Mouse (Mus musculus) brain, embryonic 18.5 days (tissue): ENCODE measurements at regions not wholly inside any gene's neighbourhood (a gene's known extent, or its start where the extent isn't known, plus 50 kb on each side); places are given as distances from the start of the nearest gene placed in this dataset.

Experiments used
- DNase-seq: peaks from one replicate; pipeline ENCODE4 v3.0.0-alpha.2; 2012; ENCODE audit warnings: low read depth, low spot score

GRCm38 (mm10) chr14:45984135-45984892, 326.4 kb upstream of the Ddhd1 start:
- no peak for DNase-seq

GRCm38 (mm10) chr14:45992041-45992869, 334.3 kb upstream of the Ddhd1 start:
- no peak for DNase-seq

- DNase-seq = no peak
Observed at GRCm38 (mm10) chr14:45992870-45993135, 334.9 kb upstream of the Ddhd1 start.

- DNase-seq = peak; percentile 14
Observed at GRCm38 (mm10) chr14:45993669-45994068, 335.7 kb upstream of the Ddhd1 start.

- DNase-seq = no peak
Observed at GRCm38 (mm10) chr14:45996760-45997159, 338.8 kb upstream of the Ddhd1 start.

- no peak for DNase-seq
Observed at GRCm38 (mm10) chr14:46004078-46004477, 346.1 kb upstream of the Ddhd1 start.

- no peak for DNase-seq
Observed at GRCm38 (mm10) chr14:46005307-46005706, 347.4 kb upstream of the Ddhd1 start.

- no peak for DNase-seq
Observed at GRCm38 (mm10) chr14:46013232-46013631, 355.3 kb upstream of the Ddhd1 start.

- DNase-seq = no peak
Observed at GRCm38 (mm10) chr14:46014090-46014489, 356.1 kb upstream of the Ddhd1 start.

- no peak for DNase-seq
Observed at GRCm38 (mm10) chr14:46015682-46016400, 357.9 kb upstream of the Ddhd1 start.

GRCm38 (mm10) chr14:46016701-46017106, 358.8 kb upstream of the Ddhd1 start:
- no peak for DNase-seq

GRCm38 (mm10) chr14:46017286-46017685, 359.3 kb upstream of the Ddhd1 start:
- DNase-seq = no peak

GRCm38 (mm10) chr14:46017976-46018375, 360.0 kb upstream of the Ddhd1 start:
- DNase-seq = no peak

- no peak for DNase-seq
Observed at GRCm38 (mm10) chr14:46019240-46020025, 359.8 kb upstream of the Gm15217 start.

GRCm38 (mm10) chr14:46034301-46034700, 344.9 kb upstream of the Gm15217 start:
- no peak for DNase-seq

- peak; percentile 2 for DNase-seq
Observed at GRCm38 (mm10) chr14:46060622-46061381, 318.4 kb upstream of the Gm15217 start.

- DNase-seq = no peak
Observed at GRCm38 (mm10) chr14:46067102-46067801, 312.0 kb upstream of the Gm15217 start.

- DNase-seq = no peak
Observed at GRCm38 (mm10) chr14:46071244-46071643, 308.0 kb upstream of the Gm15217 start.

- DNase-seq = no peak
Observed at GRCm38 (mm10) chr14:46076738-46077137, 302.5 kb upstream of the Gm15217 start.

- no peak for DNase-seq
Observed at GRCm38 (mm10) chr14:46077406-46078131, 301.6 kb upstream of the Gm15217 start.
